Mouse (Mus musculus) liver, embryonic 14.5 days (tissue): Measurements from ENCODE around the gene N4bp2l1. TPM values are rescaled to one million over a fixed set of nuclear protein-coding genes. Genes with fewer than 3 reads are reported as not detected.

ENCODE experiments used
- ATAC-seq: fragments of 200-750 bp; cut with Nextera tagmentation; 2 replicates; pipeline ENCODE4 v1.8.0; 2017; ENCODE audit warnings: moderate number of reproducible peaks, mild to moderate bottlenecking, moderate library complexity; ENCODE audit not compliant: insufficient read depth
- DNase-seq, 3 experiments: peaks; one replicate each; pipeline ENCODE4 v3.0.0-alpha.2; 2012 to 2013; ENCODE audit warnings: low read depth in 3 of 3, low spot score in 3 of 3
- H3K27ac ChIP-seq: fragments of 300-500 bp; sonication (generic); 2 replicates; pipeline ENCODE4 v1.5.1; 2014; ENCODE audit warnings: moderate library complexity, mild to moderate bottlenecking, control low read depth, inconsistent platforms
- H3K27me3 ChIP-seq: fragments of 300-500 bp; sonication (generic); 2 replicates; pipeline ENCODE4 v1.6.1; 2014; ENCODE audit warnings: mild to moderate bottlenecking, low read length, moderate library complexity; ENCODE audit not compliant: control insufficient read depth, insufficient read depth
- H3K36me3 ChIP-seq: fragments of 300-500 bp; sonication (generic); replicated peaks from 2 replicates; pipeline ENCODE4 v1.6.1; 2014; ENCODE audit warnings: low read depth; ENCODE audit not compliant: control insufficient read depth, insufficient read depth
- H3K4me1 ChIP-seq, 2 experiments: fragments of 200-500 bp in 1 of 2; fragments of 300-500 bp in 1 of 2; sonication (generic) in 1 of 2; replicated peaks; 2 replicates each; pipeline ENCODE4 v1.6.1; 2012 to 2014; ENCODE audit warnings: antibody characterized with exemption in 1 of 2, inconsistent platforms in 1 of 2, low read length in 1 of 2; ENCODE audit not compliant: control insufficient read depth in 2 of 2, insufficient read depth in 2 of 2
- H3K4me2 ChIP-seq: fragments of 300-500 bp; sonication (generic); 2 replicates; pipeline ENCODE4 v1.6.1; 2014; ENCODE audit warnings: low read depth, mild to moderate bottlenecking, control low read depth, moderate library complexity
- H3K4me3 ChIP-seq, 2 experiments: fragments of 200-500 bp in 1 of 2; fragments of 300-500 bp in 1 of 2; sonication (generic) in 1 of 2; 2 replicates each; pipeline ENCODE4 v1.5.1; 2012 to 2014; ENCODE audit warnings: low read depth in 2 of 2, low read length in 2 of 2, mild to moderate bottlenecking in 2 of 2, control low read depth in 1 of 2, inconsistent platforms in 1 of 2, moderate library complexity in 1 of 2; ENCODE audit not compliant: insufficient read depth in 1 of 2
- H3K9ac ChIP-seq: fragments of 300-500 bp; sonication (generic); replicated peaks from 2 replicates; pipeline ENCODE4 v1.6.1; 2014; ENCODE audit warnings: mild to moderate bottlenecking, control low read depth, moderate library complexity
- H3K9me3 ChIP-seq: fragments of 300-500 bp; sonication (generic); 2 replicates; pipeline ENCODE4 v1.6.1; 2016; ENCODE audit warnings: low read length, mixed read lengths; ENCODE audit not compliant: control insufficient read depth
- CTCF ChIP-seq: IDR thresholded peaks from 2 replicates; pipeline ENCODE4 v1.5.1; 2016; ENCODE audit warnings: antibody characterized with exemption, low read depth, control low read depth
- EP300 ChIP-seq: IDR thresholded peaks from 2 replicates; pipeline ENCODE4 v1.6.1; 2016; ENCODE audit warnings: antibody characterized with exemption, low read depth
- WGBS: fragments of 180-500 bp; shearing (Covaris S2); extraction: QIAGEN DNeasy Blood & Tissue Kit; methylation state at CpG from one replicate; pipeline ENCODE4 v1.1.7; 2014; ENCODE audit not compliant: insufficient replicate concordance; 5-methylcytosine and 5-hydroxymethylcytosine counted together
- polyA plus RNA-seq, 2 experiments: library from polyadenylated mRNA; depleted of rRNA in 1 of 2; stranded (reverse) in 1 of 2; unstranded in 1 of 2; fragments of >200 nt; fragmentation: Nextera tagmentation in 1 of 2; extraction: Ambion mirVana in 1 of 2; gene quantifications; 2 replicates each; pipeline versions ENCODE4 v1.2.1 to v1.2.3; 2012 to 2014

N4bp2l1 gene
- polyA plus RNA-seq, 2 experiments = 8.3 to 8.4 TPM

GRCm38 (mm10) chr5:150522867-150523234, 74.1 kb downstream of the N4bp2l1 start:
- DNase-seq (no peak), ATAC-seq (peak; percentile 68)
- Histone ChIP-seq H3K27ac (peak overlapping the region; percentile 75), H3K4me1 (peaks cover 11 to 21% of the 10 kb centered on the region in 2 experiments), H3K9ac (peak overlapping the region; percentile 97), H3K4me2 (peak overlapping the region; percentile 94), H3K9me3 (no peaks in the 10 kb centered on the region), H3K27me3 (no peaks in the 10 kb centered on the region), H3K4me3 (peak overlapping the region; percentile 81 to 94), H3K36me3 (peaks cover 6% of the 10 kb centered on the region)
- TF ChIP-seq EP300 (no peak), CTCF (no peak)
- WGBS = 4% methylated on average over 11 of the region's 11 CpGs

- peaks cover 6% of the 10 kb centered on the region for H3K36me3 ChIP-seq
- peak; percentile 97 for ATAC-seq
- WGBS = 3% methylated on average over 62 of the region's 63 CpGs
- peak; percentile 77 to 85 (median 81) for DNase-seq
- H3K4me2 ChIP-seq = peak within 1 kb of the TSS; percentile 94
- H3K27ac ChIP-seq = peak within 1 kb of the TSS; percentile 75
- TF ChIP-seq EP300 (peak; percentile 24; the same call in 1 of the 2 replicates), CTCF (no peak)
- no peaks in the 10 kb centered on the region for H3K9me3 ChIP-seq
- peak within 1 kb of the TSS; percentile 97 for H3K9ac ChIP-seq
- H3K27me3 ChIP-seq = no peaks in the 10 kb centered on the region
- peaks cover 11 to 20% of the 10 kb centered on the region in 2 experiments for H3K4me1 ChIP-seq
- peak within 1 kb of the TSS; percentile 81 to 94 for H3K4me3 ChIP-seq
Measured at GRCm38 (mm10) chr5:150521937-150522866, 74.8 kb downstream of the N4bp2l1 start, which contains the start of gene Brca2. Gene Brca2 (plus strand): TSS chr5:150522630.

Other genes starting within 250 kb of the N4bp2l1 start
- not detected in 2 replicates for gene Zar1l, start 79.0 kb downstream of the N4bp2l1 start, polyA plus RNA-seq (2012; rRNA removed)
- gene Zar1l, start 79.0 kb downstream of the N4bp2l1 start, polyA plus RNA-seq (2014; fragmentation: Nextera tagmentation; extraction: Ambion mirVana) = not detected in 2 replicates
- 9.6 and 17.3 TPM in 2 replicates for gene Brca2, start 74.6 kb downstream of the N4bp2l1 start, polyA plus RNA-seq (2012; rRNA removed)
- gene Brca2, start 74.6 kb downstream of the N4bp2l1 start, polyA plus RNA-seq (2014; fragmentation: Nextera tagmentation; extraction: Ambion mirVana) = 13.0 and 16.7 TPM in 2 replicates
- gene N4bp2l2, start 69.0 kb upstream of the N4bp2l1 start, polyA plus RNA-seq (2012; rRNA removed) = 6.3 and 12.3 TPM in 2 replicates
- gene N4bp2l2, start 69.0 kb upstream of the N4bp2l1 start, polyA plus RNA-seq (2014; fragmentation: Nextera tagmentation; extraction: Ambion mirVana) = 21.8 and 25.1 TPM in 2 replicates
- 5.2 and 7.0 TPM in 2 replicates for gene Pds5b, start 76.6 kb upstream of the N4bp2l1 start, polyA plus RNA-seq (2012; rRNA removed)
- gene Pds5b, start 76.6 kb upstream of the N4bp2l1 start, polyA plus RNA-seq (2014; fragmentation: Nextera tagmentation; extraction: Ambion mirVana) = 10.8 and 11.0 TPM in 2 replicates